Mouse (Mus musculus) kidney, adult 2 months (tissue): ENCODE results near the gene Pigo.

Experiments used
- CTCF ChIP-seq: fragments of 200-500 bp; conservative IDR thresholded peaks from 2 replicates; pipeline ENCODE4 v1.5.1; 2011; ENCODE audit warnings: low read depth, mild to moderate bottlenecking, control low read depth, low read length, moderate library complexity, mixed read lengths; ENCODE audit not compliant: insufficient read depth, insufficient read length
- POLR2A ChIP-seq: fragments of 200-500 bp; IDR thresholded peaks from one replicate; pipeline ENCODE4 v1.6.1; 2011; ENCODE audit warnings: low read depth, low read length, control low read depth

DNA sequence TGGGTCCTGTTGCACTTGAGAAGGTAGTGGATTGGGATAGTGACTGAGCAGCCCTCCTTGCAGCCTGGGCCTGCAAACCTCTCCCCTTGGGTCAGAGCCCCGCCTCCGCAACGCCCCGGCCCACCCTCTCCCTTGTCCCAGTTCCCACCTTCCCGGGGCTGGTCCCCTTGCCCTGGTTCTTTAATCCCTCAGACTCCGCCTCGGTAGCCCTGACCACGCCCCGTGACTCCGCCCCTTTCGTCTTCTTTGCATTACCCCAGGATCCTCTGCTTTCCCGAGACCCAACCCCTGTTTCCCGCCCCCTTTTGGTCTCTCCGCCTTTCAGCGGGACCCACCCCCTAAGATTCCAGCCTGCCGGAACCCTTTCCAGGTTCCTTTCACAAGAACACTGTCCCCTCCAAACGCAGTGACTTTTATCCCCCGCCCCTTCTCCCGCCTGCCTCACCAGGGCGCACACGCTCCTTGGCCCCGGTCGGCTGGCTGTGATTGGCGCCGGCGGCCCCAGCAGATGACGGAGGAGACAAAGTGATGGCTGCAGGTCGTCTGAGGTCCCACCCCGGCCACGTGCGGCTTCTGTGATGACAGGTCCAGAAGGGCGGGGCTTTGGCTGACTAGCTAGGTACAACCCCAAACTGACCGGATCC lies 20.2 kb upstream of the Pigo start, which contains the start of gene Fam214b:
- no peak for TF ChIP-seq CTCF
- TF ChIP-seq POLR2A = no peak
